Comparison of ENCODE assay signal across 8 mouse cellular contexts in the genomic region with DNA sequence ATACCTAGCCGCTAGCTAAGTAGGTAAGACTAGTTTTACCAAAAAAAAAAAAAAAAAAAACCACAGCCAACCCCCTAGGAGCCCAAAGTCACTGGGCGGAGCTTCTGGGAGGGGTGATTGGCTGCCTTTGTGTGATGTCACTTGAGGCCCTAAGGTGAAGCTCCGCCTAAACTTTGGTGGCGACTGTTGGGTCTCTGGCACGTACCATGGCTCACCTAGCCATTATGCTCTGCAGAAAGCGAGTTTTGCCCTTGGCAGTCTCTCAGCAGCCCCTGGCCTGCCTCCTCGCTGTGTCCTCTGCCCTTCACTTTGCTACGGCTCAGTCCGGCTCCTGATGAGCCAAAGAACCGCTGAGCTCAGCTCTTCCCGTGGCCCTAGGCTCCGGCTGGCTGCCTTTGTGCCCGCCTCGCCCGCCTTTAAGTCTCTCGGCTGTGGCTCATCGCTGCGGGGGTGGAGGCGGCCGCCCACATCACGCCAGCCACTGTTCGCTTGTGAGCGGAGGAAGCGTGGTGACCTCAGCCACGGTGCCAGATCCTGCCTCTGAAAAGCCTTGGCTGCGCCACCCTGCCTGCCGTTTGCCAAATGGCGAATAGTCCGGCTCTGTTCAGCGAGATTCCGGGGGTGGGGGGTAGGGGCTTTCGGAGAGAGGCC. TPM values are rescaled to one million over a fixed set of nuclear protein-coding genes. Genes with fewer than 3 reads are reported as not detected.
DNase-seq lines count a peak whose midpoint lies in the region; ATAC-seq lines count a peak whose summit lies in the region.

No protein-coding gene starts in this region.

- peak overlapping the region; percentile 44 for H3K4me3 ChIP-seq in hindbrain, embryonic 13.5 days

- H3K27me3 ChIP-seq in hindbrain, embryonic 13.5 days = no peaks in the 10 kb centered on the region

- H3K36me3 ChIP-seq in hindbrain, embryonic 13.5 days = peaks cover 12% of the 10 kb centered on the region

- peak; percentile 82 for DNase-seq in R1 (ENCODE audit: low read depth, low spot score)
- DNase-seq in cerebellum, postnatal 10 days = peak; percentile 91 to 95
- peak; percentile 79 to 80 for DNase-seq in frontal cortex, postnatal 10 days (ENCODE audit: low spot score in 2 of 2)
- DNase-seq in layer of hippocampus, postnatal 36 days = peak; percentile 82 to 88
- DNase-seq in lung, postnatal 25 days (ENCODE audit: low spot score) = peak; percentile 82
- peak; percentile 67 for DNase-seq in retina, embryonic 14.5 days (ENCODE audit: low spot score)
- DNase-seq in thymus, postnatal 4 days = peak; percentile 85

- H3K4me1 ChIP-seq in hindbrain, embryonic 13.5 days (replicated peaks) = peaks cover 98% of the 10 kb centered on the region

- peak overlapping the region; percentile 84 for H3K27ac ChIP-seq in hindbrain, embryonic 13.5 days

- peak overlapping the region; percentile 80 for H3K4me2 ChIP-seq in hindbrain, embryonic 13.5 days

- WGBS in hindbrain, embryonic 13.5 days = under 1% methylated on average over 32 of the region's 32 CpGs

- ATAC-seq in hindbrain, embryonic 13.5 days (ENCODE audit: low FRiP score) = peak; percentile 18

- peak overlapping the region; percentile 71 for H3K9ac ChIP-seq in hindbrain, embryonic 13.5 days

- H3K9me3 ChIP-seq in hindbrain, embryonic 13.5 days = no peaks in the 10 kb centered on the region

RNA-seq across cellular contexts. Expression of a gene that starts 8.9 kb away (rescaled TPM):
- polyA plus RNA-seq in hindbrain, embryonic 13.5 days (2015; fragmentation: Nextera tagmentation; extraction: Ambion mirVana) = 43.7 and 44.2 TPM in 2 replicates
- 10 to 100 TPM; 34.5 to 36.2 TPM for total RNA-seq in layer of hippocampus, postnatal 36 days (2021)

Comparison
In these comparisons a context has a peak if more than half of its experiments do, and no peak if none do; other contexts are left out.
1. Peak in every context shown above with its lines: DNase-seq, ATAC-seq, H3K4me3 ChIP-seq and H3K27ac ChIP-seq.